In genomic region chr9:97065885-97066284, GRCm38 (mm10) we compare ENCODE assay signal across 25 mouse cellular contexts. TPM values are rescaled to one million over a fixed set of nuclear protein-coding genes. Genes with fewer than 3 reads are reported as not detected.
DNase-seq lines count a peak whose midpoint lies in the region; ATAC-seq and TF ChIP-seq lines count a peak whose summit lies in the region.
"Had no signal": no experiment of that assay in that cellular context is flagged by ENCODE, and none has a peak within 500 bp of the region (broad histone marks: within the 10 kb centered on the region; RNA-seq: fewer than 3 reads in every experiment).

No protein-coding gene starts in this region.

- H3K4me3 ChIP-seq in forebrain, postnatal 0 days (ENCODE audit: low read depth, low read length), result no peak overlapping the region
- no peak overlapping the region for H3K4me3 ChIP-seq in forebrain, embryonic 11.5 days (ENCODE audit: low read depth, low read length)
- no peak overlapping the region for H3K4me3 ChIP-seq in limb, embryonic 13.5 days
- no peak overlapping the region for H3K4me3 ChIP-seq in limb, embryonic 10.5 days
- no peak overlapping the region for H3K4me3 ChIP-seq in limb, embryonic 15.5 days
- H3K4me3 ChIP-seq: embryonic facial prominence, embryonic 15.5 days; forebrain, embryonic 13.5 days; hindbrain, embryonic 13.5 days; left cerebral cortex, adult 2 months had no signal

- no peaks in the 10 kb centered on the region for H3K9me3 ChIP-seq in forebrain, postnatal 0 days (ENCODE audit: low read length)
- no peaks in the 10 kb centered on the region for H3K9me3 ChIP-seq in forebrain, embryonic 11.5 days (ENCODE audit: control insufficient read depth, low read length)
- H3K9me3 ChIP-seq in limb, embryonic 13.5 days, result no peaks in the 10 kb centered on the region
- H3K9me3 ChIP-seq in limb, embryonic 10.5 days (replicated peaks), result no peaks in the 10 kb centered on the region
- no peaks in the 10 kb centered on the region for H3K9me3 ChIP-seq in limb, embryonic 15.5 days
- H3K9me3 ChIP-seq: embryonic facial prominence, embryonic 15.5 days; forebrain, embryonic 13.5 days; hindbrain, embryonic 13.5 days had no signal

- DNase-seq in forebrain, postnatal 0 days, result peak; percentile 22
- no peak for DNase-seq in forebrain, embryonic 11.5 days (ENCODE audit: low spot score)
- DNase-seq in limb, embryonic 10.5 days (ENCODE audit: low spot score), result no peak
- DNase-seq in embryo, embryonic 10.5 days (ENCODE audit: low spot score), result peak; percentile 49
- no peak for DNase-seq in yolk sac, embryonic 10.5 days (ENCODE audit: low spot score)
- DNase-seq: adrenal gland, postnatal 25 days; cerebellum, adult 11-12 months; cerebellum, postnatal 36 days; gastrocnemius, postnatal 36 days; heart, postnatal 14 days; kidney, postnatal 10 days; left cerebral cortex, postnatal 4 days; retina, postnatal 1 day; thymus, adult 2 months had no signal

- no peaks in the 10 kb centered on the region for H3K4me1 ChIP-seq in forebrain, postnatal 0 days (ENCODE audit: insufficient read depth)
- 0 out of 2 replicates have a peak, but pooled peaks cover 1% of the 10 kb centered on the region for H3K4me1 ChIP-seq in forebrain, embryonic 11.5 days (replicated peaks; ENCODE audit: control insufficient read depth, insufficient read depth, low read length)
- H3K4me1 ChIP-seq in limb, embryonic 13.5 days, result peaks cover 30% of the 10 kb centered on the region
- H3K4me1 ChIP-seq in limb, embryonic 10.5 days, result peaks cover 7% of the 10 kb centered on the region; the same call in 1 of the 2 replicates
- H3K4me1 ChIP-seq in limb, embryonic 15.5 days, result peaks cover 20% of the 10 kb centered on the region; the same call in 1 of the 2 replicates
- H3K4me1 ChIP-seq: embryonic facial prominence, embryonic 15.5 days had no signal

- no peak overlapping the region for H3K4me2 ChIP-seq in forebrain, postnatal 0 days (ENCODE audit: low read depth)
- no peak overlapping the region for H3K4me2 ChIP-seq in forebrain, embryonic 11.5 days (ENCODE audit: low read depth, low read length, severe bottlenecking)
- no peak overlapping the region for H3K4me2 ChIP-seq in limb, embryonic 13.5 days (replicated peaks)
- H3K4me2 ChIP-seq in limb, embryonic 15.5 days, result no peak overlapping the region
- H3K4me2 ChIP-seq: embryonic facial prominence, embryonic 15.5 days; forebrain, embryonic 13.5 days; heart, embryonic 11.5 days; hindbrain, embryonic 13.5 days had no signal

- 40% methylated on average over 4 of the region's 4 CpGs for WGBS in forebrain, postnatal 0 days
- 84% methylated on average over 4 of the region's 4 CpGs for WGBS in forebrain, embryonic 11.5 days
- WGBS in limb, embryonic 13.5 days, result 56% methylated on average over 4 of the region's 4 CpGs
- 90% methylated on average over 4 of the region's 4 CpGs for WGBS in limb, embryonic 10.5 days
- WGBS in limb, embryonic 15.5 days, result 52% methylated on average over 4 of the region's 4 CpGs

- H3K27me3 ChIP-seq in forebrain, postnatal 0 days (ENCODE audit: insufficient read depth, low read length), result no peaks in the 10 kb centered on the region
- H3K27me3 ChIP-seq in forebrain, embryonic 11.5 days (ENCODE audit: control insufficient read depth, insufficient read depth, low read length), result no peaks in the 10 kb centered on the region
- H3K27me3 ChIP-seq in limb, embryonic 13.5 days, result no peaks in the 10 kb centered on the region
- no peaks in the 10 kb centered on the region for H3K27me3 ChIP-seq in limb, embryonic 10.5 days (ENCODE audit: low read depth, poor library complexity, severe bottlenecking)
- H3K27me3 ChIP-seq in limb, embryonic 15.5 days, result no peaks in the 10 kb centered on the region
- H3K27me3 ChIP-seq: CH12.LX; embryonic facial prominence, embryonic 15.5 days; forebrain, embryonic 13.5 days; hindbrain, embryonic 13.5 days had no signal

- H3K9ac ChIP-seq in forebrain, postnatal 0 days, result no peak overlapping the region
- H3K9ac ChIP-seq in forebrain, embryonic 11.5 days (ENCODE audit: low read length), result no peak overlapping the region
- H3K9ac ChIP-seq in limb, embryonic 13.5 days, result no peak overlapping the region
- no peak overlapping the region for H3K9ac ChIP-seq in limb, embryonic 15.5 days
- H3K9ac ChIP-seq: embryonic facial prominence, embryonic 15.5 days; forebrain, embryonic 13.5 days; hindbrain, embryonic 13.5 days; liver, embryonic 14.5 days had no signal

- no peaks in the 10 kb centered on the region for H3K36me3 ChIP-seq in forebrain, postnatal 0 days (ENCODE audit: insufficient read depth)
- H3K36me3 ChIP-seq in forebrain, embryonic 11.5 days (ENCODE audit: control insufficient read depth, insufficient read depth, low read length), result no peaks in the 10 kb centered on the region
- no peaks in the 10 kb centered on the region for H3K36me3 ChIP-seq in limb, embryonic 13.5 days
- peaks cover 8% of the 10 kb centered on the region for H3K36me3 ChIP-seq in limb, embryonic 10.5 days
- peaks cover 3% of the 10 kb centered on the region; the same call in 1 of the 2 replicates for H3K36me3 ChIP-seq in limb, embryonic 15.5 days
- H3K36me3 ChIP-seq: embryonic facial prominence, embryonic 15.5 days; hindbrain, embryonic 13.5 days had no signal

- no peak for ATAC-seq in forebrain, postnatal 0 days
- no peak for ATAC-seq in forebrain, embryonic 11.5 days (replicated peaks; ENCODE audit: low FRiP score)
- ATAC-seq in limb, embryonic 13.5 days (ENCODE audit: low FRiP score, low read depth), result peak; percentile 33; the same call in 1 of the 2 replicates
- peak; percentile 57; the same call in 1 of the 2 replicates for ATAC-seq in limb, embryonic 15.5 days (ENCODE audit: insufficient number of reproducible peaks, low FRiP score, low TSS enrichment, low read depth)
- ATAC-seq: forebrain, embryonic 13.5 days; intestine, postnatal 0 days had no signal

- TF ChIP-seq CTCF in forebrain, postnatal 0 days (IDR thresholded peaks at IDR 0.05; ENCODE audit: low read depth), result no peak

- H3K27ac ChIP-seq in forebrain, postnatal 0 days (ENCODE audit: low read depth, low read length), result no peak overlapping the region
- no peak overlapping the region for H3K27ac ChIP-seq in forebrain, embryonic 11.5 days (ENCODE audit: low read depth, low read length)
- no peak overlapping the region for H3K27ac ChIP-seq in limb, embryonic 13.5 days
- no peak overlapping the region for H3K27ac ChIP-seq in limb, embryonic 10.5 days
- 0 out of 2 replicates have a peak overlapping the region, but pooled peaks have one; percentile 18 for H3K27ac ChIP-seq in limb, embryonic 15.5 days
- H3K27ac ChIP-seq: embryonic facial prominence, embryonic 15.5 days; forebrain, embryonic 13.5 days; hindbrain, embryonic 13.5 days; left cerebral cortex, adult 2 months; liver, embryonic 14.5 days had no signal

RNA-seq across cellular contexts. Expression of gene Slc25a36, which starts 45.1 kb away (rescaled TPM):
- total RNA-seq in forebrain, postnatal 0 days (2014; rRNA removed), result 102 and 138 TPM in 2 replicates
- 34.3 and 54.6 TPM in 2 replicates for polyA plus RNA-seq in forebrain, postnatal 0 days (2015; fragmentation: Nextera tagmentation; extraction: Ambion mirVana)
- 66.1 and 78.0 TPM in 2 replicates for polyA plus RNA-seq in forebrain, embryonic 11.5 days (2014; fragmentation: Nextera tagmentation; extraction: Ambion mirVana)
- 101 and 103 TPM in 2 replicates for polyA plus RNA-seq in limb, embryonic 13.5 days (2015; fragmentation: Nextera tagmentation; extraction: Ambion mirVana)
- polyA plus RNA-seq in limb, embryonic 10.5 days (2016; fragmentation: Nextera tagmentation; extraction: Ambion mirVana), result 46.6 and 69.0 TPM in 2 replicates
- polyA plus RNA-seq in limb, embryonic 15.5 days (2015; fragmentation: Nextera tagmentation; extraction: Ambion mirVana), result 66.3 and 76.2 TPM in 2 replicates

RNA-seq across cellular contexts. Expression of gene Spsb4, which starts 47.2 kb away (rescaled TPM):
- 22.7 and 28.3 TPM in 2 replicates for total RNA-seq in forebrain, postnatal 0 days (2014; rRNA removed)
- polyA plus RNA-seq in forebrain, postnatal 0 days (2015; fragmentation: Nextera tagmentation; extraction: Ambion mirVana), result 14.8 and 16.0 TPM in 2 replicates
- polyA plus RNA-seq in forebrain, embryonic 11.5 days (2014; fragmentation: Nextera tagmentation; extraction: Ambion mirVana), result 81.8 and 84.6 TPM in 2 replicates
- polyA plus RNA-seq in limb, embryonic 13.5 days (2015; fragmentation: Nextera tagmentation; extraction: Ambion mirVana), result 48.6 and 55.5 TPM in 2 replicates
- 70.3 and 80.6 TPM in 2 replicates for polyA plus RNA-seq in limb, embryonic 10.5 days (2016; fragmentation: Nextera tagmentation; extraction: Ambion mirVana)
- polyA plus RNA-seq in limb, embryonic 15.5 days (2015; fragmentation: Nextera tagmentation; extraction: Ambion mirVana), result 23.5 and 27.9 TPM in 2 replicates
- total RNA-seq: CH12.LX, MEL had no signal

Comparison
In these comparisons a context has a peak if more than half of its experiments do, and no peak if none do; other contexts are left out.
1. DNase-seq: peak in forebrain, postnatal 0 days (single experiment) and embryo, embryonic 10.5 days (single experiment); none in forebrain, embryonic 11.5 days (single experiment), limb, embryonic 10.5 days (single experiment) and yolk sac, embryonic 10.5 days (single experiment).
2. ATAC-seq: peak in limb, embryonic 13.5 days (single experiment) and limb, embryonic 15.5 days (single experiment); none in forebrain, postnatal 0 days (single experiment) and forebrain, embryonic 11.5 days (single experiment).